Mouse (Mus musculus): ENCODE measurements around the gene Kif18b. TPM values are rescaled to one million over a fixed set of nuclear protein-coding genes. Genes with fewer than 3 reads are reported as not detected.

Kif18b gene
- polyA plus RNA-seq, 2 experiments, result 6.3 to 19.7 TPM

DNA sequence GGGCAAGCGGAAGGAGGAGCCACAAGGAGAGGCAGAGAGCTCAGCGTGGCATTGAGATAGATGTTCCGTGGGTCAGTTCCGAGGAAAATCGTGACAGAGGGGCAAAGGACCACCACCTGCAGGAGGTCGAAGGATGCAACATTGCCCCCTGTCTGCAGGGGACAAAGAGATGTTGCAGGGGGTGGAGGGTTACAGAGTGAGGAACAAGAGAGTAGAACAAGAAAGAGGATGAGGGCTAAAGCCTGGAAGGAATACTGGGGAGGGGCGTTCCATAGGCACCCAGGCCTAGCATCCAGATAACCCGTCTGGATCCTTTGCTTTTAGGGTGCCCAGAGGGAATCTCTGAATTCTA, 22.0 kb upstream of the Kif18b start:
- no peak for DNase-seq (ENCODE audit: low read depth in 3 of 3, low spot score in 3 of 3)
- H3K4me2 ChIP-seq (ENCODE audit: low read depth), result peak overlapping the region; percentile 44
- H3K27me3 ChIP-seq (ENCODE audit: control insufficient read depth, insufficient read depth, low read length), result peaks cover 96% of the 10 kb centered on the region
- no peak overlapping the region for H3K27ac ChIP-seq
- no peaks in the 10 kb centered on the region for H3K36me3 ChIP-seq (replicated peaks; ENCODE audit: control insufficient read depth, insufficient read depth, low read depth)
- no peak for ATAC-seq (ENCODE audit: insufficient read depth)
- H3K4me3 ChIP-seq (ENCODE audit: insufficient read depth in 1 of 2, low read depth in 2 of 2, low read length in 2 of 2), result peak overlapping the region in 1 of 2 experiments; percentile 34; a peak in 2 of 4 replicates
- 4% methylated on average over 8 of the region's 8 CpGs for WGBS (ENCODE audit: insufficient replicate concordance)
- no peaks in the 10 kb centered on the region for H3K9me3 ChIP-seq (ENCODE audit: control insufficient read depth, low read length)
- H3K9ac ChIP-seq (replicated peaks), result no peak overlapping the region
- TF ChIP-seq CTCF (IDR thresholded peaks at IDR 0.05; ENCODE audit: low read depth) (peak; percentile 27; the same call in 1 of the 2 replicates), EP300 (IDR thresholded peaks at IDR 0.05; ENCODE audit: low read depth) (no peak)
- H3K4me1 ChIP-seq (replicated peaks; ENCODE audit: control insufficient read depth in 2 of 2, insufficient read depth in 2 of 2, low read length in 1 of 2), result peaks cover 0 to 2% of the 10 kb centered on the region in 2 experiments; a peak in 1 of 4 replicates

DNA sequence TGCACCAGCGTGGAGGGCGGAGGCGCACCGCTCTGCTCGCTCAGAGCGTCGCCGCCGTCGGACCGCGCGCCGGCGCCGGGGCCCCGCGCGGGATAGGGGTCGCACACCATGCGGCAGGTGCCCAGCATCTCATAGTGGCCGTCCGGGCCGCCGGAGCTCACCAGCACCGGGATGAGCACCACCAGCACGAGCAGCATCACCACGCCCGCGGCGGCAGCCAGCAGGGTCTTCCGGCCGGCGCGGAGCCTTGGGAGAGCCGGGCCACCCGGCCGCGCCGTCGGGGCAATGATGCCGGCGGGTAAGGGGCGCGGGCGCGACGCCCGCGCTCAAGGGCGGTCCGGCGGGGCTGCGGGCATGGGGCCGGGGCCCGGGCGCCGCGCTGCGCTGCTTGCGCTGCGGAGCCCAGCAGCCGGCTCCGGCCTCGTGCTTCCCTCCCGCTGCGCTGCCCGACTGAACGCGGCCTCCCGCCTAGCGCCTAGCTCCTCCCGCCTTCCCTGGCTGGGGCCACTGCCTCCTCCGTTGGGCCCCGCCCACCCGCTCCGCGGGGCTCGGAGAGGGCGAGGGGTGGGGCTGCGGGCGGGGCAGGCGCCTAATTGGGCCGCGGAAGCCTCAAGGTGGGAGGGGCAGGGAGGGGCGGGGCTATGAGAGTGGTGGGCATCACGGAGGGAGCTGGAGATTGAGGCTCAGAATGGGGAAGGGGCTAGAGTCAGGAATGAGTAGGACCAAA, 21.5 kb upstream of the Kif18b start, which contains the start of gene C1ql1:
Gene C1ql1 (minus strand): TSS at position 424 of the 727 bp plus-strand sequence.
- H3K4me1 ChIP-seq (replicated peaks; ENCODE audit: control insufficient read depth in 2 of 2, insufficient read depth in 2 of 2, low read length in 1 of 2), result peaks cover 0 to 6% of the 10 kb centered on the region in 2 experiments; a peak in 1 of 4 replicates
- peak; percentile 83 for ATAC-seq (ENCODE audit: insufficient read depth)
- H3K4me2 ChIP-seq (ENCODE audit: low read depth), result peak within 1 kb of the TSS; percentile 44
- peak within 1 kb of the TSS; percentile 14 to 34; a peak in 3 of 4 replicates for H3K4me3 ChIP-seq (ENCODE audit: insufficient read depth in 1 of 2, low read depth in 2 of 2, low read length in 2 of 2)
- no peaks in the 10 kb centered on the region for H3K9me3 ChIP-seq (ENCODE audit: control insufficient read depth, low read length)
- peaks cover 91% of the 10 kb centered on the region for H3K27me3 ChIP-seq (ENCODE audit: control insufficient read depth, insufficient read depth, low read length)
- no peak for TF ChIP-seq CTCF (IDR thresholded peaks at IDR 0.05; ENCODE audit: low read depth)
- no peak for TF ChIP-seq EP300 (IDR thresholded peaks at IDR 0.05; ENCODE audit: low read depth)
- peak; percentile 70 for DNase-seq (ENCODE audit: low read depth in 3 of 3, low spot score in 3 of 3)
- H3K9ac ChIP-seq (replicated peaks), result no peak within 1 kb of the TSS
- no peak within 1 kb of the TSS for H3K27ac ChIP-seq
- WGBS (ENCODE audit: insufficient replicate concordance), result 2% methylated on average over 85 of the region's 87 CpGs
- no peaks in the 10 kb centered on the region for H3K36me3 ChIP-seq (replicated peaks; ENCODE audit: control insufficient read depth, insufficient read depth, low read depth)

DNA sequence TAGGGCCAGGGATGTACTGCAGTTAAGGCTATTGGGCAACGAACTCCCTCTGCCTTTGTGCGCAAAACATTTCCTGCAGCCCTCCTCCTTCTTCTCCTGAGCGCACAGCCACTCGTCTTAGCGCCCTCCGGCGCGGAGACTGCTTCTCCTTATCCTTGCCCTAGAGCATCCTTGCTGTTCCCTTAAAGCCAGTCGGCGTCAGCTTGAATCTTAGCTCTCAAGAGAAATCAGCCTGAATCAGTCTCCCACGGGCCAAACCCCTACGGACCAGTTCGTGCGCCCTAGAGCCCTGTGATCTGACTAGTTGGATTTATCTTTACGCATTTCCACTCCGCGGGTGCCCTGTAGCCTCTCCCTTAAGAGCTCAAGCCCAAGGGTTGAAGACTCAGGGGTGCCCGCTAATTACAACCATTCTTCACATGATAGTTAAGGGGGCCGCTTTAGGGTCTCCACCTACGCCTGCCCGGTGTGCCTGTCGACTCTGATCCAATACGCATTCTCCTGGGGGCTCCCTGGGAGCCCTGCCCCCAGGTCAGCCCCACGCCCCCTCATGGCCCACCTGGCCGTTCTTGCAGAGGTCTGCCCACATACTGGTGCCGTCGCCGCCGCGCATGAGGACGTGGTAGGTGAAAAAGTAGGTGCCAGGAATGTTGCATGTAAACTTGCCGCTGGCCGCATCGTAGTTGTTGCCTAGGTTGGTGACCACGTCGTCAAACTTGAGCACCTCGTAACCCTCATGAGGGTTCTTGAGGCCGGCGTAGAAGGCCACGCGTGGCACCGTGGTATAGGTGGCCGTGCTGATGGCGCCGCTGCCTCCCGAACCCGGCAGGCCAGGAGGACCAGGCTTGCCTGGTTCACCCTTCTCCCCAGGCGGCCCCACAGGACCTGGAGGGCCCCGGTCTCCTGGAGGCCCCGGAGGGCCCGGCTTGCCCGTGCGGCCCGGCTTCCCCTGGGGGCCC, 20.7 kb upstream of the Kif18b start:
- H3K9ac ChIP-seq (replicated peaks), result no peak overlapping the region
- ATAC-seq (ENCODE audit: insufficient read depth), result no peak
- peaks cover 86% of the 10 kb centered on the region for H3K27me3 ChIP-seq (ENCODE audit: control insufficient read depth, insufficient read depth, low read length)
- no peak overlapping the region for H3K4me3 ChIP-seq (ENCODE audit: insufficient read depth in 1 of 2, low read depth in 2 of 2, low read length in 2 of 2)
- peak overlapping the region; percentile 44; the same call in 1 of the 2 replicates for H3K4me2 ChIP-seq (ENCODE audit: low read depth)
- no peaks in the 10 kb centered on the region for H3K36me3 ChIP-seq (replicated peaks; ENCODE audit: control insufficient read depth, insufficient read depth, low read depth)
- peaks cover under 1 to 9% of the 10 kb centered on the region in 2 experiments; a peak in 3 of 4 replicates for H3K4me1 ChIP-seq (replicated peaks; ENCODE audit: control insufficient read depth in 2 of 2, insufficient read depth in 2 of 2, low read length in 1 of 2)
- WGBS (ENCODE audit: insufficient replicate concordance), result 5% methylated on average over 54 of the region's 54 CpGs
- H3K27ac ChIP-seq, result no peak overlapping the region
- no peak for TF ChIP-seq CTCF (IDR thresholded peaks at IDR 0.05; ENCODE audit: low read depth)
- TF ChIP-seq EP300 (IDR thresholded peaks at IDR 0.05; ENCODE audit: low read depth), result no peak
- H3K9me3 ChIP-seq (ENCODE audit: control insufficient read depth, low read length), result no peaks in the 10 kb centered on the region
- no peak for DNase-seq (ENCODE audit: low read depth in 3 of 3, low spot score in 3 of 3)

DNA sequence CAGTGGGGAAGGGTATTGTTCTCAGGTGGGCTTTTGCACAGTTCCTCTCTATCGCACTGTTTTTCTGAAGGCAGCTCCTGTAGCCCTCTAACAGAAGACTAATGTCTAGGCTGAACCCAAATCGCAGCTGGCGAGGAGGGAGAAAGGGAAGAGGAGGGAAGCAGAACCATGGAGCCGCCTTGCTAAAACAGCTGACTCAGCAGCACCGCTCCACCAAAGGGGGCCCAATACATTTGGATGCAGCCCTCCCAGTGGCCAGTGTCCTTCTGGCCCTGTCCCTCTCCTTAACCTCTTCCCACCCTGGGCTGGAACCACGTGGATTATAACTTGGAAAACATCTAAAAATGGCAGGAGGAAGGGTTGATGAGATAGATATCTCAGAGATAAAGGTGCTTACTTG, 16.3 kb upstream of the Kif18b start:
- Histone ChIP-seq H3K4me1 (replicated peaks; ENCODE audit: control insufficient read depth in 2 of 2, insufficient read depth in 2 of 2, low read length in 1 of 2) (peaks cover 2 to 11% of the 10 kb centered on the region in 2 experiments; a peak in 3 of 4 replicates), H3K36me3 (replicated peaks; ENCODE audit: control insufficient read depth, insufficient read depth, low read depth) (no peaks in the 10 kb centered on the region), H3K27ac (no peak overlapping the region), H3K4me3 (ENCODE audit: insufficient read depth in 1 of 2, low read depth in 2 of 2, low read length in 2 of 2) (no peak overlapping the region), H3K9me3 (ENCODE audit: control insufficient read depth, low read length) (no peaks in the 10 kb centered on the region), H3K4me2 (ENCODE audit: low read depth) (no peak overlapping the region), H3K9ac (replicated peaks) (no peak overlapping the region), H3K27me3 (ENCODE audit: control insufficient read depth, insufficient read depth, low read length) (peaks cover 53% of the 10 kb centered on the region)
- ATAC-seq (ENCODE audit: insufficient read depth) (no peak), DNase-seq (ENCODE audit: low read depth in 3 of 3, low spot score in 3 of 3) (no peak)
- TF ChIP-seq EP300 (IDR thresholded peaks at IDR 0.05; ENCODE audit: low read depth) (no peak), CTCF (IDR thresholded peaks at IDR 0.05; ENCODE audit: low read depth) (no peak)
- WGBS (ENCODE audit: insufficient replicate concordance), result 37% methylated on average over 6 of the region's 6 CpGs
